Mouse (Mus musculus) left cerebral cortex, postnatal 36 days (tissue): Measurements from ENCODE around the gene Zbtb37. TPM values are rescaled to one million over a fixed set of nuclear protein-coding genes. Genes with fewer than 3 reads are reported as not detected.
"Not testable (repeated sequence)": the region's sequence is repeated elsewhere in the genome, so short reads cannot be mapped to it uniquely, and the experiment has no call there.

ENCODE experiments used
- DNase-seq, 2 experiments: peaks; one replicate each; pipeline ENCODE4 v3.0.0; 2021 to 2022; ENCODE audit warnings: low spot score in 2 of 2, mixed read lengths in 1 of 2
- intact Hi-C: fragments of 180-260 bp; cut with DNase I; formaldehyde crosslinking; loops from one replicate; pipeline ENCODE4 v1.15.1; 2025
- total RNA-seq, 2 experiments: library from RNA; stranded (reverse); gene quantifications; 2 replicates each; pipeline ENCODE4 v1.2.3; 2021

Gene Zbtb37
- total RNA-seq, 2 experiments from 2014 or later = 17.9 to 19.4 TPM

DNA sequence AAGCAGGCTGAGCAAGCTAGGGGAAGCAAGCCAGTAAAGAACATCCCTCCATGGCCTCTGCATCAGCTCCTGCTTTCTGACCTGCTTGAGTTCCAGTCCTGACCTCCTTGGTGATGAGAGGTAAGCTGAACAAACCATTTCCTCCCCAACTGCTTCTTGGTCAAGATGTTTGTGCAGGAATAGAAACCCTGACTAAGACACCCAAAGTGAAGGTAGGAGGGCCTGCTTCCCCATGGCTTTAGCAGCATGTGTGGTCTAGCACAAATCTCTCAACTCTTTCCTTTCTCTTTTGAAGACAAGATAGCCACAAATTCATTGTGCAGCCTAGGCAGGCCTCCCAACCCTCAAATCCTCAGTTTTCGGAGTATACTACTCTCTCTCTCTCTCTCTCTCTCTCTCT, 49.9 kb downstream of the Zbtb37 start:
- DNase-seq, intact Hi-C loops: not testable (repeated sequence)

DNA sequence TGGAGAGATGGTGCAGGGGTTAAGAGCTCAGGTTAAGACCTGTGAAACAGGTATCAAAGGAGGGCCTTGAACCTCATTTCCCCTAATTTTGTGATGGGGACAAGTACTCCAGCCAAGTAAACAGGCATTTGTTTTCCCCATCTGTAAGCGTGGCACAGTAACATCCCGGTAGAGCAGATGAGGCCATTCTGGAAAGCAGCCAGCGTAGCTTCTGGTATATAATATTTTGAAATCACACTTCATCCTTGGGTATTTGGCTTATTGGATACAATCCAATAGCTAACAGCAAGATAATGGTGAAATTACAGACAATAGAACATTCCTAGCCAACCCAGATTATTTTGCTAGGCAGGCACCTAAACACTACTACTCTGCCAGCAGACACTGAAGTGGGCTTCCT, 51.8 kb downstream of the Zbtb37 start:
- intact Hi-C loops = no loop called here
- DNase-seq = no peak

DNA sequence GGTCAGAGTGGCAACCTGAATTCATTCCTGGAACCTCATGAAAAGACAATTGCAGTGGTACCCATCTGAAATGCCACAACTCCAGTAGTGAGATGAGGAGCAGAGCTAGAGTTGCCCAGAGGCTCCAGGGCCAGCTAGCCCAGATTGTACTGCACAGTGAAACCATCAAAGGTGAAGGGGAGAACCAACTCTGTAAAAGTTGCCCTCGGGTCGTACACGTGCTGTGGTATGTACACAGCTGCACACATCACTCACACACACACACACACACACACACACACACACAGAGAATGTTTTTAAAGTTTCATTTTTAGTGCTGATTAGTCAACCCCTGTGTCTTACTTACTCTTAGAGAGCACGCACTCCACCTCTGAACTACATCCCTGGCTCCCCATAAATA, 53.3 kb downstream of the Zbtb37 start:
- intact Hi-C loops = no loop called here
- no peak for DNase-seq

DNA sequence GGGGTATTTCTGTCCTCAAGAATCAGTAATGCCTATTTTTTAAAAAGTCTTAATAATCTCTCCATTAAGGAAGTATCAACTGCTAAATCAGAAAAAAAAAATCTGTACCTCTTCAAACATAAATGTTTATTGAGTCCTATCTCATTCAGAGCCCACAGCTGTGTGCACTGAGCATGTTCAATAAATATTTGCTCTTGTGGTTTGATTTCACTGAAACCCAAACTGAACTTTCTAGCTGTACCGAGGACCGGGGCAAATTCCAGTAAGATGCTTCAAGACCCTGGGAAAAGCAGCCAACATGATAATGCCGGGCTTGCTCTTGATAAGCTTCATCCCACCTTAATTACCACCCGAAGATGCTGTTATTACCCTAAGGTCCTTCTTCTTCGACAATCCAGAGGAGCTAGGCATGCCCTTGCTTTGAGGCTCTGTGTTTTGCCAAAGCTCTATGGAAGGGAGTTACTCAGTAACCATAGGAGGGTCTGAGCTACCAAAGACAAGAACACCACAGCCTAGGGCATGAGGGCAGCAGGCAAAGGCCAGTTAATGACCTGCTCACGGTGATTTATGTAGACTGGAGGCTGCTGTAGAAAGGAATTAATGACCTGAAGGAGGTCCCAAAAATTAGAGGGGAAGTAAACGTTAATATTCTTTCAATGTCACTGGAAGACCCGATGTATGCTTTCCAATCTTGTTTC, 54.0 kb downstream of the Zbtb37 start:
- intact Hi-C loops = no loop called here
- no peak for DNase-seq

DNA sequence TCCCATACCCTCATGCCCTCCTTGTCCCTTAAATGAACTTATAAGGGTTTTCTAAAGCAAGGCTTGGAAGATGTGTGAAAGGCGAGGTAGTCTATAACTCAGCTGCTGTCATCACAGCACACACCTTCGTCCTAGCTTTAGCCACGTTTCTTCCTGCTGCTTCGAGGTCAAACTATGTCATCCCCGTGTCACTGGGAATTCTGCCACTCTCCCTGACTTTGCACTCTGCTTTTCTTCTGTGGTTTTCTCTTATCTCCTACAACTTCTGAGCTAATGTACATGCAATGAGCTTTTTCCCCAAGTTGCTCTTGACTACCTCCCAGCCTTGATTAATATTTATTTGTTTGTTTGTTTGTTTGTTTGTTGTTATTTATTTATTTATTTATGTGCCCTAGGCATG, 54.6 kb downstream of the Zbtb37 start:
- intact Hi-C loops = no loop called here
- DNase-seq = no peak

DNA sequence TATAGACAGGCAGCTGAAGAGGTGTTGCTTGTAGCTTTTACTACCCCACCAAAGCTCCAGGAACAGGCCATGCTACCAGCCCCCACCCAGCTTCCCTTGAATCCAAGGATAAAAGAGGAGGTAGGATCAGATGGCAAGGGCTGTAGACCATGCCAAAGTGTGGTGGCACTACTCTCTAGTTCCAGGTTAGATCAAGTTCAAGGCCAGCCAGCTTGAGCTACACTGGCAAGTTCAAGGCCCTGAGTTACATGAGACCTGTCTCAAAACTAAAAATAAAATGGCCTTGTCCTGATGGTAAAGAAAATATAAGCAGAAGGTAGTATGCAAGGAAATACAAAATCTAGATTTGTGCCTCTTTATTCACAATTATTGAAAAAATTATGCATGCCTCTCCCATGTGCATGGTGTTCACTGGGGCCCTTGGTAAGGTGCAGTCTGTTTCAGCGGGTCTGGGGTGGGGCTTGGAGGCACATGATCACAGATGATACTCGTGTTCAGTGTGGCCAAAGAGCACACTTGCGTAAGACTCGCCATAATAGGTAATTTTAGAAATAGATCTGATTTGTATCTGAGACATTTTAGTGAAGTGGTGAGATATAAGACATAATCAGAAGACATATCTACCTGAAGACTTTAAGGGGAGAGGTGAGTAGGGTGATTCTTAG, 56.4 kb downstream of the Zbtb37 start, which contains the start of gene Serpinc1:
Serpinc1 (plus strand) TSS at position 515 of the 665 bp plus-strand sequence.
- intact Hi-C loops = loop anchor here (10.0 kb wide), 1 partner anchor 217 kb away; no protein-coding TSS in a partner anchor

DNA sequence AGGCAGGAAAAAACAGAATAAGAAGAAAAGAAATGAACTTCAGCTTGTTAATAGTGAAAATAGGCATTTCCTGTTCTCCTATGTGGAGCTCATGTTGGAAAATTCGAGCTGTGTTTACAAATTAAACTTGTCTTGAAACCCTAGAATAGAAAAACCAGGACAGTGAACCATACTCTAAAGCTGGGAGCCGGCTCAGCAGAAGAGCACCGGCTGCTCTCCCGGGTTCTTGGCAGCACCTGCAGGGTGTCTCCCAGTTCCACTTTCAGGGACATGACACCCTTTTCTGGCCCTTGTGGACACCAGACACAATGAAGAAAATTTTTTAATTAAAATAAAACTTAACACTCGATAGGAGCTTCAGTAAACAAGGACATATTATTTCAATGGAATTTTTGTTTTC, 66.0 kb downstream of the Zbtb37 start:
- no peak for DNase-seq
- intact Hi-C loops = no loop called here

More for the DNA sequence above, 56.4 kb downstream of the Zbtb37 start, which contains the start of gene Serpinc1:
- DNase-seq = no peak

DNA sequence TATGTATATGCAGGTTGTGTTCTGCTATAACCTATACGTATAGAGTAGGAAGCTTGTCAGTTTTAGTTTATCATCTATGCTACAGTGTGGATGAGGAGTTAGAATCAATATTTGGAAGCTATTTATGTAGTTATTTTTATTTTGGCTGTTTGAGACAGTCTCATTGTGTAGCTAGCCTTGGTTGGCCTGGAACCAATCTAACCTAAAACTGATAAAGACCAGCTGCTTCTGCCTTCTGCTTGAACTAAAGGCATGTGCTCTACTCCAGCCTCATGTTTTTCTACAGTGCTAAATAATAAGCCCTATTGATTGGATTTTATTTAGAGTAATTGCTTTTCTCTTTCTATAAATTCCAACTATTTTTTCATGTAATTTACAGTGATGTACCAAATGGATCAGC, 67.4 kb downstream of the Zbtb37 start:
- intact Hi-C loops = no loop called here
- no peak for DNase-seq

DNA sequence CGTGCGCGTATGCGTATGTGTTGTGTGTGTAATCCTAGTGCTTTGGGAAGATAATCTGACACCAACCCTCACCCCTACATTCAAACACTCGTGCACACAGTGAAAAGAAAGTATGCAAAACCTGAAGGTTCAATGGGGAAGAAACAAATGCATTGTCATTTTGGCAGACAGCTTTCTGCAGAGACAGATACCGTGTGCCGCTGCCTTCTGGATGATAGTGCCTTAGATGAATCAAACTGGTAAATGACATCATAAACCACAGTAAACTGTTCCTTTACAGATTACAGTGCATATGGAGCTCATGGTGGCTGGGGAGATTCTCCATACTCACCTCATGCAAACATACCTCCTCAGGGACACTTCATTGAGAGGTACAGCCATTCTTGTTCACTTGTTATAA, 71.5 kb downstream of the Zbtb37 start:
- intact Hi-C loops = no loop called here
- no peak for DNase-seq

Other genes with a start within 250 kb of the Zbtb37 start
- gene Rabgap1l, start 241.6 kb downstream of the Zbtb37 start, total RNA-seq = 100 to 1,000 TPM; 190 to 205 TPM
- gene Rc3h1, start 128.4 kb downstream of the Zbtb37 start, total RNA-seq = 10 to 100 TPM; 41.0 to 42.9 TPM
- under 1 TPM; 0.12 to 0.50 TPM for gene Serpinc1, start 56.3 kb downstream of the Zbtb37 start, total RNA-seq
- 10 to 100 TPM; 23.3 to 27.6 TPM for gene Dars2, start 35.8 kb upstream of the Zbtb37 start, total RNA-seq
- 1 to 10 TPM; 1.1 to 1.8 TPM for gene Cenpl, start 35.9 kb upstream of the Zbtb37 start, total RNA-seq
- gene Klhl20, start 96.7 kb upstream of the Zbtb37 start, total RNA-seq = 10 to 100 TPM; 15.1 to 19.4 TPM
- 10 to 100 TPM; 57.8 to 59.7 TPM for gene Ankrd45, start 107.8 kb upstream of the Zbtb37 start, total RNA-seq
- not detected for gene Tex50, start 124.5 kb upstream of the Zbtb37 start, total RNA-seq
- 100 to 1,000 TPM; 310 to 351 TPM for gene Prdx6, start 216.4 kb upstream of the Zbtb37 start, total RNA-seq